Mouse (Mus musculus) G1E (cell line): ENCODE data around the gene Grik1. TPM values are rescaled to one million over a fixed set of nuclear protein-coding genes. Genes with fewer than 3 reads are reported as not detected.

Experiments used
- ATAC-seq: 2 replicates; pipeline ENCODE4 v1.8.0; 2016; ENCODE audit warnings: mild to moderate bottlenecking; ENCODE audit not compliant: insufficient number of reproducible peaks, poor library complexity, low FRiP score, severe bottlenecking; ENCODE audit errors: extremely low read depth
- DNase-seq: peaks from one replicate; pipeline ENCODE4 v3.0.0; 2012; ENCODE audit warnings: low spot score
- H3K27me3 ChIP-seq: 2 replicates; pipeline ENCODE4 v1.6.1; 2012; ENCODE audit warnings: mild to moderate bottlenecking, low read length, inconsistent platforms; ENCODE audit not compliant: insufficient read depth
- H3K36me3 ChIP-seq: replicated peaks from 2 replicates; pipeline ENCODE3; 2012; ENCODE audit warnings: mild to moderate bottlenecking, inconsistent platforms
- H3K4me1 ChIP-seq: 2 replicates; pipeline ENCODE4 v1.6.1; 2012; ENCODE audit warnings: low read depth, low read length, inconsistent platforms, mixed read lengths; ENCODE audit not compliant: insufficient read depth
- H3K4me3 ChIP-seq: 2 replicates; pipeline ENCODE4 v1.5.1; 2012; ENCODE audit warnings: low read depth, mild to moderate bottlenecking, inconsistent platforms, low read length, moderate library complexity, mixed read lengths
- H3K9me3 ChIP-seq: replicated peaks from 2 replicates; pipeline ENCODE4 v1.6.1; 2012; ENCODE audit warnings: inconsistent platforms
- CTCF ChIP-seq: IDR thresholded peaks from 2 replicates; pipeline ENCODE4 v1.5.1; 2012; ENCODE audit warnings: low read depth, low read length, inconsistent platforms, mixed read lengths
- GATA1 ChIP-seq: IDR thresholded peaks from 2 replicates; pipeline ENCODE4 v1.6.1; 2012; ENCODE audit warnings: borderline replicate concordance, low read length, inconsistent platforms, mixed read lengths
- GATA2 ChIP-seq: IDR thresholded peaks from 2 replicates; pipeline ENCODE4 v1.6.1; 2012; ENCODE audit warnings: low read depth, low read length, inconsistent platforms, borderline replicate concordance
- POLR2AphosphoS5 ChIP-seq: IDR thresholded peaks from 2 replicates; pipeline ENCODE4 v1.6.1; 2012; ENCODE audit warnings: low read depth, low read length, inconsistent platforms; ENCODE audit not compliant: insufficient replicate concordance
- TAL1 ChIP-seq: conservative IDR thresholded peaks from 2 replicates; pipeline ENCODE4 v1.6.1; 2012; ENCODE audit warnings: low read depth, low read length, inconsistent platforms, mixed read lengths
- polyA plus RNA-seq: library from polyadenylated mRNA; stranded (reverse); fragments of >175 nt; gene quantifications from 2 replicates; pipeline ENCODE4 v1.2.3, GENCODE M21; 2012
- total RNA-seq, 2 experiments: library from RNA; stranded (forward) in 1 of 2; stranded (reverse) in 1 of 2; fragments of 200-1000 nt in 1 of 2; fragments of >200 nt in 1 of 2; fragmentation: Nextera tagmentation in 1 of 2; gene quantifications; 2 replicates each; pipeline ENCODE4 v1.2.3; 2014 to 2017

Gene Grik1
- total and polyA plus RNA-seq, 3 experiments: 0.05 TPM; not detected in 2

DNA sequence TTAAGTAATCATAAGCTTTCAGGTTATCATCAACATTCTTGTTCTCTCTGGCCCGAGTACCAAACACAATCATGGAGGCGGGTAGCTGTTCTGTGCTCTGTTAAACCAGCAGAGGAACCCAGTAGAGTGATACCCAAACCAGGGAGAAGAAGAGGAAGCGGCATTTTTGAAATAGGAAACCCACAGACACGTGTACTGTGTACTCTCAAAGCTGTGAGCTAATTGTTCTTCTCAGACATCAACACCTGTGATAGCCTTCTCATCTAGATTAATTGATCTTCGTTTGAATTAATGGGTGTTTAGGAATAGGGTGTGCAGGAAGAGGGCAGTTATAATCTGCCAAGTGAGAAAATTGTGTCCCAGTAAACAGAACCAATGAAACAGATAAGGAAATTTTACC lies 333.9 kb downstream of the Grik1 start:
- peaks cover 39% of the 10 kb centered on the region for H3K9me3 ChIP-seq
- no peaks in the 10 kb centered on the region for H3K27me3 ChIP-seq
- DNase-seq (no peak), ATAC-seq (no peak)
- H3K36me3 ChIP-seq: no peaks in the 10 kb centered on the region
- H3K4me3 ChIP-seq: no peak overlapping the region
- H3K4me1 ChIP-seq: no peaks in the 10 kb centered on the region
- no peak for TF ChIP-seq TAL1
- no peak for TF ChIP-seq POLR2AphosphoS5
- no peak for TF ChIP-seq GATA1
- TF ChIP-seq CTCF: no peak
- TF ChIP-seq GATA2: no peak

DNA sequence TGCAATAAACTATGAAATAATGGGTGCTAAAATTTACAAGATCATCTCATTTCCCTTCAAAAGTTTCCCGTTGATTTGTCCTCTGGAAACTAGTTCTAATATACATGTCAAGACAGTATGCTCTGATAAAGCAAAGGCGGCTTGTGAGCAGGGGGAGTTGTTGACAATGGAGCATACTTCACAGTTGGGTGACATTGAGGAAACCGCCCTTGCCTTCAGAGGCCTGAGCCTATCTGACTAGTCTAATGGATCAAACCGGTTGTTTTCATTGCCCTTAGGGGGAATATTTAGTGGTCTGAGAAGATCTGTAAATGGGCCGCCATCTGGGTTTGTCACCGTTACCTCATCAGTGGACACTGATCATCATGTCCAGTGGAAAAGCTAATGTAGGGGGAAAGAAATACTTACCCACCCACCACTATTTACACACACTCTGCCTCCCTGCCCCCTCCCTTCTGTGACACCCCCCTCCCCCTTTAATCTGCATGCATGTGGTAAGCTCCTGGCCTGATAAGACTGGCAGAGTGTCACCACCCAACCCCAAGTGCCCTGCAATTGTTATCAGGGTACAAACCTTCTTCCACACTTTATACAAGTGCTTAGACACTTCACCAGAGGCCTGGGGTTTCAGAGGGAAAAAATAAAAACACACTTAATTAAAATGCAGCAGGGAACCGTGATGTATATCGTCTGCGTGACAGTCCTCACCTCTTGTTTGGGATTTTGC lies 335.2 kb downstream of the Grik1 start:
- H3K36me3 ChIP-seq: no peaks in the 10 kb centered on the region
- no peak for ATAC-seq
- no peak overlapping the region for H3K4me3 ChIP-seq
- no peaks in the 10 kb centered on the region for H3K4me1 ChIP-seq
- DNase-seq: no peak
- H3K27me3 ChIP-seq: no peaks in the 10 kb centered on the region
- H3K9me3 ChIP-seq: peaks cover 43% of the 10 kb centered on the region
- TF ChIP-seq CTCF (no peak), GATA1 (no peak)

DNA sequence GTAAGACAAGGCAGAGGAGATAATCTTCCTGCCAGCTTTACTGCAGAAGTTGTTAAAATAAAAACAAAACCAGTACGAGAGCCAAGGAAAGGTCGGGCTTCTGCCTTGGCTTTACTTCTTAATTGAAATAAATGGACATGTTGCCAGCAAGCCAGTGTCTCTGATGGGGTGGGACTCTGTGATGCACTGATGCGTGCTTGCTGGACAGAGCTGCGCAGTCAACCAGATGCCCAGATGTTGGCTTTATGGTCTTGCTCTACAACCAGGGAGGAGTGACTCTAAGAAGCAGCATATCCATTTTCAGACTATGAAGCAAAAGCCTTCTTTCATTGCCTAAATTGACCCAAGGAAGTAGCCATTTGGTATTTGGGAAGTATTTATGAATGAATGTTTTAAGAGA lies 336.9 kb downstream of the Grik1 start:
- DNase-seq (no peak), ATAC-seq (no peak)
- no peaks in the 10 kb centered on the region for H3K27me3 ChIP-seq
- H3K36me3 ChIP-seq: no peaks in the 10 kb centered on the region
- peaks cover 42% of the 10 kb centered on the region for H3K9me3 ChIP-seq
- TF ChIP-seq TAL1: no peak
- no peak for TF ChIP-seq GATA2
- TF ChIP-seq POLR2AphosphoS5: no peak
- no peak for TF ChIP-seq GATA1
- TF ChIP-seq CTCF: no peak
- no peaks in the 10 kb centered on the region for H3K4me1 ChIP-seq
- no peak overlapping the region for H3K4me3 ChIP-seq

DNA sequence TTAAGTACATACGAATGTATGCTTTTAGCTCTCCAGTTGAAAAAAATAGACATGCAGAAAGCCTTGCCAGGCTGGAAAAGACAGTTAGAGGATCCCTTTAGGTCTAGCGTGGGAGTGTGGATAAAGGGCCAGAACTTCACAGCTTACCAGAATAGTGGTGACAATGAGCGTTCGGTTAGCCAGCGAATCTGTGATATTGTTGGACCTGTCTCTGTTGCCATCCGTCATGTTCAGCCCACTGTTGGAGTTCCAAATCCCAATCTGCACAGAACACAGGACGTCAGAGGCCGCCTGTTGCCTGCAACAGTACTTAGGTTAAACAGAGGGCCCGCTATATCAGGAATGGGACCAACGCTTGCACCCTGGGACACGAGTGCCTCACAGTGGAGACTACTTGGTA lies 340.2 kb downstream of the Grik1 start:
- H3K9me3 ChIP-seq: peaks cover 35% of the 10 kb centered on the region
- no peaks in the 10 kb centered on the region for H3K4me1 ChIP-seq
- no peak overlapping the region for H3K4me3 ChIP-seq
- H3K36me3 ChIP-seq: no peaks in the 10 kb centered on the region
- DNase-seq (no peak), ATAC-seq (0 out of 2 replicates have a peak, but pooled peaks have one; percentile 11)
- H3K27me3 ChIP-seq: no peaks in the 10 kb centered on the region
- TF ChIP-seq POLR2AphosphoS5 (no peak), TAL1 (no peak), GATA1 (no peak), GATA2 (no peak), CTCF (no peak)

DNA sequence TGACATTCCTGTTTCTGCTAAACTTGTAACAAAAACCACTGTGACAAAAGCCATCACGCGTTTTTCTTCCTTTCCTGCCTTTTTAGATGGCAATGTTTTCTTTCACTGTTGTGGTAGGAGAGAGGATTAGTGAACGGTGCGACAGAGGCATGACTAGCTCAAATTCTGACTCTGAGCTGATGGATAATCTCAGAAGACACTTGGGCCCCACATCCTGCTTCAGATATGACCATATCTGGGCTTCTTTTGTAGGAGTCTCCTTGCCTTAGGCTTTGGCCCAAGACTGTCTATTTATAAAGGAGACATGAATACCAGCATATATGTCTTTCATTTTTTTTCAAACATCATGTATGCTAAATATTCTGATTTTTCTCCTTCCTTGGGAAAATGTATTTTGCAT lies 341.9 kb downstream of the Grik1 start:
- Histone ChIP-seq H3K36me3 (no peaks in the 10 kb centered on the region), H3K9me3 (peaks cover 28% of the 10 kb centered on the region), H3K4me1 (no peaks in the 10 kb centered on the region), H3K4me3 (no peak overlapping the region), H3K27me3 (no peaks in the 10 kb centered on the region)
- ATAC-seq: no peak
- TF ChIP-seq TAL1 (no peak), GATA2 (no peak), POLR2AphosphoS5 (no peak), GATA1 (no peak), CTCF (no peak)
- DNase-seq: no peak

DNA sequence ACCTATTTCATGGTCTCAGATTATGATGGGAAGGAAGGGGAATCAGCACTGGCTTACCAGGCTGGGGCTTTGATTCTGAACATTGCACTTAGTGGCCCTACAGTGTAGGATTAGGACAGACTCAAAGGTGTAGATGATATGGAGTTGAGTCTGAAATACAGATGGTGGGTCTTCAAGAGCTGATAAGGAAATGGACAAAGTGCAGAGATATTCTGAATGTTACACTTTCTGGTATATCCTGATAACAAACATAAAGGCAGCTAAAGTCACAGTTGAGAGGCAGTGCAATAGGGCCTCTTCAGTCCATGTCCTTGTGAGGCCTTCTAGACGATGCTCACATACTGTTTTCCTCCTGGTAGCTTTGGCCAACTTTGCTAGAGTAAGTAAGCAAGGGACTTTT lies 345.7 kb downstream of the Grik1 start:
- Histone ChIP-seq H3K4me3 (no peak overlapping the region), H3K27me3 (no peaks in the 10 kb centered on the region), H3K36me3 (no peaks in the 10 kb centered on the region), H3K4me1 (no peaks in the 10 kb centered on the region), H3K9me3 (peaks cover 24% of the 10 kb centered on the region)
- no peak for TF ChIP-seq GATA1
- no peak for TF ChIP-seq CTCF
- no peak for TF ChIP-seq POLR2AphosphoS5
- TF ChIP-seq GATA2: no peak
- TF ChIP-seq TAL1: no peak
- ATAC-seq (no peak), DNase-seq (no peak)
